In genomic region chr6:57535386-57535936, GRCm38 (mm10) we compare ENCODE assay signal across 8 mouse cellular contexts. TPM values are rescaled to one million over a fixed set of nuclear protein-coding genes. Genes with fewer than 3 reads are reported as not detected.
DNase-seq lines count a peak whose midpoint lies in the region; ATAC-seq lines count a peak whose summit lies in the region.

Gene Ppm1k (minus strand): TSS chr6:57535468.

- peak within 1 kb of the TSS; percentile 55; the same call in 1 of the 2 replicates for H3K27ac ChIP-seq in forebrain, embryonic 14.5 days (ENCODE audit: low read depth, low read length)
- H3K27ac ChIP-seq in neural tube, embryonic 15.5 days (replicated peaks) = peak within 1 kb of the TSS; percentile 89

- H3K4me1 ChIP-seq in forebrain, embryonic 14.5 days (ENCODE audit: control insufficient read depth, insufficient read depth, low read length) = peaks cover 8% of the 10 kb centered on the region; the same call in 1 of the 2 replicates
- H3K4me1 ChIP-seq in neural tube, embryonic 15.5 days = peaks cover 13% of the 10 kb centered on the region

- intact Hi-C loops in heart, postnatal 14 days (cut with DNase I) = loop anchor here (10.0 kb wide), 3 partner anchors 169 to 821 kb away; partner anchors contain the start of genes Avl9, Lancl2, Nt5c3 and Vmn1r4

- H3K9ac ChIP-seq in forebrain, embryonic 14.5 days (ENCODE audit: low read length) = peak within 1 kb of the TSS; percentile 81
- peak within 1 kb of the TSS; percentile 80 for H3K9ac ChIP-seq in neural tube, embryonic 15.5 days (replicated peaks)

- H3K4me3 ChIP-seq in forebrain, embryonic 14.5 days (ENCODE audit: low read depth, low read length) = peak within 1 kb of the TSS; percentile 69
- H3K4me3 ChIP-seq in neural tube, embryonic 15.5 days (replicated peaks) = peak within 1 kb of the TSS; percentile 82

- DNase-seq in ES-CJ7 (ENCODE audit: low read depth, low spot score) = peak; percentile 98
- DNase-seq in cerebellum, adult 11 months = peak; percentile 96
- DNase-seq in forebrain, embryonic 14.5 days (ENCODE audit: low spot score) = peak; percentile 99
- DNase-seq in heart, postnatal 14 days = peak; percentile 98
- peak; percentile 99 for DNase-seq in layer of hippocampus, adult 11-12 months (ENCODE audit: low spot score)
- peak; percentile 100 for DNase-seq in lung, adult 18-20 months
- peak; percentile 95 for DNase-seq in testis, postnatal 14 days (ENCODE audit: low spot score)

- ATAC-seq in forebrain, embryonic 14.5 days = peak; percentile 98
- peak; percentile 97 for ATAC-seq in neural tube, embryonic 15.5 days (ENCODE audit: low FRiP score)

- H3K27me3 ChIP-seq in forebrain, embryonic 14.5 days (replicated peaks; ENCODE audit: control insufficient read depth, insufficient read depth, low read length) = no peaks in the 10 kb centered on the region
- no peaks in the 10 kb centered on the region for H3K27me3 ChIP-seq in neural tube, embryonic 15.5 days (replicated peaks)

- H3K9me3 ChIP-seq in forebrain, embryonic 14.5 days (replicated peaks; ENCODE audit: control insufficient read depth, low read length) = no peaks in the 10 kb centered on the region
- H3K9me3 ChIP-seq in neural tube, embryonic 15.5 days (replicated peaks) = no peaks in the 10 kb centered on the region

- H3K36me3 ChIP-seq in forebrain, embryonic 14.5 days (ENCODE audit: control insufficient read depth, insufficient read depth, low read length) = no peaks in the 10 kb centered on the region
- no peaks in the 10 kb centered on the region for H3K36me3 ChIP-seq in neural tube, embryonic 15.5 days

- under 1% methylated on average over 24 of the region's 24 CpGs for WGBS in forebrain, embryonic 14.5 days
- under 1% methylated on average over 24 of the region's 24 CpGs for WGBS in neural tube, embryonic 15.5 days

- H3K4me2 ChIP-seq in forebrain, embryonic 14.5 days (ENCODE audit: low read length) = peak within 1 kb of the TSS; percentile 87
- H3K4me2 ChIP-seq in neural tube, embryonic 15.5 days = peak within 1 kb of the TSS; percentile 84

RNA-seq across cellular contexts. Expression of gene Ppm1k, which starts in this region (rescaled TPM):
- 4.9 and 6.2 TPM in 2 replicates for polyA plus RNA-seq in forebrain, embryonic 14.5 days (2014; fragmentation: Nextera tagmentation; extraction: Ambion mirVana)
- 10 to 100 TPM; 36.2 to 43.8 TPM for total RNA-seq in heart, postnatal 14 days (2021)
- polyA plus RNA-seq in neural tube, embryonic 15.5 days (2015; fragmentation: Nextera tagmentation; extraction: Ambion mirVana) = 7.2 and 7.5 TPM in 2 replicates

Comparison
In these comparisons a context has a peak if more than half of its experiments do, and no peak if none do; other contexts are left out.
1. Peak in every context shown above with its lines: DNase-seq, ATAC-seq, H3K4me3 ChIP-seq and H3K27ac ChIP-seq.